Mouse (Mus musculus): ENCODE data around the gene Prepl. TPM values are rescaled to one million over a fixed set of nuclear protein-coding genes. Genes with fewer than 3 reads are reported as not detected.

Prepl gene
- polyA plus RNA-seq, 1 experiment from 2014 or later, result 26.6 TPM

GRCm38 (mm10) chr17:85089011-85089410 is 1.0 kb downstream of the Prepl start:
- no peak overlapping the region for H3K9ac ChIP-seq
- 47% methylated on average over 6 of the region's 6 CpGs for WGBS

GRCm38 (mm10) chr17:85088401-85088800 is 1.6 kb downstream of the Prepl start:
- ATAC-seq, result no peak
- peaks cover 4% of the 10 kb centered on the region; the same call in 1 of the 2 replicates for H3K4me1 ChIP-seq (replicated peaks)
- H3K9ac ChIP-seq, result no peak overlapping the region
- no peak overlapping the region for H3K4me2 ChIP-seq (replicated peaks)
- no peak overlapping the region for H3K4me3 ChIP-seq (replicated peaks)
- no peaks in the 10 kb centered on the region for H3K27me3 ChIP-seq (replicated peaks)
- no peaks in the 10 kb centered on the region for H3K9me3 ChIP-seq
- H3K27ac ChIP-seq, result no peak overlapping the region
- 88% methylated on average over 11 of the region's 11 CpGs for WGBS
- no peaks in the 10 kb centered on the region for H3K36me3 ChIP-seq

More at GRCm38 (mm10) chr17:85089011-85089410, 1.0 kb downstream of the Prepl start:
- Histone ChIP-seq H3K36me3 (no peaks in the 10 kb centered on the region), H3K27me3 (replicated peaks) (no peaks in the 10 kb centered on the region), H3K4me3 (replicated peaks) (peak overlapping the region; percentile 98), H3K9me3 (no peaks in the 10 kb centered on the region), H3K4me1 (replicated peaks) (peaks cover 4% of the 10 kb centered on the region; the same call in 1 of the 2 replicates), H3K27ac (no peak overlapping the region), H3K4me2 (replicated peaks) (peak overlapping the region; percentile 69)
- ATAC-seq, result no peak

GRCm38 (mm10) chr17:85087591-85087990 is 2.5 kb downstream of the Prepl start:
- no peak for ATAC-seq
- Histone ChIP-seq H3K27ac (no peak overlapping the region), H3K9ac (no peak overlapping the region), H3K36me3 (no peaks in the 10 kb centered on the region), H3K4me1 (replicated peaks) (peaks cover 4% of the 10 kb centered on the region; the same call in 1 of the 2 replicates), H3K4me3 (replicated peaks) (no peak overlapping the region), H3K9me3 (no peaks in the 10 kb centered on the region), H3K27me3 (replicated peaks) (no peaks in the 10 kb centered on the region), H3K4me2 (replicated peaks) (no peak overlapping the region)
- WGBS, result 87% methylated on average over 5 of the region's 5 CpGs

GRCm38 (mm10) chr17:85086501-85086900 is 3.5 kb downstream of the Prepl start:
- WGBS, result 89% methylated on average over 1 of the region's 1 CpGs

GRCm38 (mm10) chr17:85085335-85085734 is 4.7 kb downstream of the Prepl start:
- H3K36me3 ChIP-seq, result no peaks in the 10 kb centered on the region
- H3K27me3 ChIP-seq (replicated peaks), result no peaks in the 10 kb centered on the region
- H3K4me2 ChIP-seq (replicated peaks), result no peak overlapping the region
- ATAC-seq, result no peak
- no peak overlapping the region for H3K9ac ChIP-seq
- 63% methylated on average over 2 of the region's 2 CpGs for WGBS
- H3K27ac ChIP-seq, result no peak overlapping the region
- H3K4me3 ChIP-seq (replicated peaks), result no peak overlapping the region
- H3K9me3 ChIP-seq, result no peaks in the 10 kb centered on the region
- H3K4me1 ChIP-seq (replicated peaks), result peaks cover 4% of the 10 kb centered on the region; the same call in 1 of the 2 replicates

More at GRCm38 (mm10) chr17:85086501-85086900, 3.5 kb downstream of the Prepl start:
- H3K36me3 ChIP-seq, result no peaks in the 10 kb centered on the region
- ATAC-seq, result no peak
- H3K27ac ChIP-seq, result no peak overlapping the region
- H3K9ac ChIP-seq, result no peak overlapping the region
- no peak overlapping the region for H3K4me2 ChIP-seq (replicated peaks)
- H3K4me1 ChIP-seq (replicated peaks), result peaks cover 4% of the 10 kb centered on the region; the same call in 1 of the 2 replicates
- no peak overlapping the region for H3K4me3 ChIP-seq (replicated peaks)
- H3K9me3 ChIP-seq, result no peaks in the 10 kb centered on the region
- H3K27me3 ChIP-seq (replicated peaks), result no peaks in the 10 kb centered on the region

- peaks cover 12% of the 10 kb centered on the region; the same call in 1 of the 2 replicates for H3K36me3 ChIP-seq
- 94% methylated on average over 11 of the region's 11 CpGs for WGBS
- no peak overlapping the region for H3K9ac ChIP-seq
- no peak overlapping the region for H3K27ac ChIP-seq
- no peak overlapping the region for H3K4me3 ChIP-seq (replicated peaks)
- no peaks in the 10 kb centered on the region for H3K9me3 ChIP-seq
- no peaks in the 10 kb centered on the region for H3K27me3 ChIP-seq (replicated peaks)
- H3K4me1 ChIP-seq (replicated peaks), result no peaks in the 10 kb centered on the region
- ATAC-seq, result no peak
- no peak overlapping the region for H3K4me2 ChIP-seq (replicated peaks)
Observed at GRCm38 (mm10) chr17:85080781-85081180, 9.3 kb downstream of the Prepl start.

- Histone ChIP-seq H3K36me3 (peaks cover 12% of the 10 kb centered on the region; the same call in 1 of the 2 replicates), H3K27ac (no peak overlapping the region), H3K4me2 (replicated peaks) (no peak overlapping the region), H3K9ac (no peak overlapping the region), H3K9me3 (no peaks in the 10 kb centered on the region), H3K27me3 (replicated peaks) (no peaks in the 10 kb centered on the region), H3K4me1 (replicated peaks) (no peaks in the 10 kb centered on the region), H3K4me3 (replicated peaks) (no peak overlapping the region)
- WGBS, result 90% methylated on average over 3 of the region's 3 CpGs
- ATAC-seq, result no peak
Observed at GRCm38 (mm10) chr17:85079276-85079675, 10.8 kb downstream of the Prepl start.

- WGBS, result 96% methylated on average over 4 of the region's 4 CpGs
- no peaks in the 10 kb centered on the region for H3K9me3 ChIP-seq
- H3K36me3 ChIP-seq, result peaks cover 22% of the 10 kb centered on the region; the same call in 1 of the 2 replicates
- no peak overlapping the region for H3K27ac ChIP-seq
- H3K4me3 ChIP-seq (replicated peaks), result no peak overlapping the region
- no peaks in the 10 kb centered on the region for H3K27me3 ChIP-seq (replicated peaks)
- H3K4me2 ChIP-seq (replicated peaks), result no peak overlapping the region
- no peak for ATAC-seq
- H3K9ac ChIP-seq, result no peak overlapping the region
- no peaks in the 10 kb centered on the region for H3K4me1 ChIP-seq (replicated peaks)
Observed at GRCm38 (mm10) chr17:85074083-85074482, 16.0 kb downstream of the Prepl start.

- Histone ChIP-seq H3K4me3 (replicated peaks) (no peak overlapping the region), H3K4me1 (replicated peaks) (no peaks in the 10 kb centered on the region), H3K27ac (no peak overlapping the region), H3K9ac (no peak overlapping the region), H3K4me2 (replicated peaks) (no peak overlapping the region), H3K36me3 (peaks cover 14% of the 10 kb centered on the region; the same call in 1 of the 2 replicates), H3K9me3 (no peaks in the 10 kb centered on the region), H3K27me3 (replicated peaks) (no peaks in the 10 kb centered on the region)
- 51% methylated on average over 7 of the region's 7 CpGs for WGBS
- no peak; the same call in 1 of the 2 replicates for ATAC-seq
Observed at GRCm38 (mm10) chr17:85073214-85073613, 16.8 kb downstream of the Prepl start.

GRCm38 (mm10) chr17:85072383-85072782 is 17.7 kb downstream of the Prepl start:
- Histone ChIP-seq H3K27ac (no peak overlapping the region), H3K4me2 (replicated peaks) (no peak overlapping the region), H3K4me1 (replicated peaks) (no peaks in the 10 kb centered on the region), H3K9ac (no peak overlapping the region), H3K27me3 (replicated peaks) (no peaks in the 10 kb centered on the region), H3K4me3 (replicated peaks) (no peak overlapping the region), H3K9me3 (no peaks in the 10 kb centered on the region), H3K36me3 (peaks cover 12% of the 10 kb centered on the region; the same call in 1 of the 2 replicates)
- ATAC-seq, result no peak
- WGBS, result 75% methylated on average over 11 of the region's 11 CpGs

- H3K27me3 ChIP-seq (replicated peaks), result no peaks in the 10 kb centered on the region
- WGBS, result 91% methylated on average over 8 of the region's 8 CpGs
- peaks cover 9% of the 10 kb centered on the region; the same call in 1 of the 2 replicates for H3K36me3 ChIP-seq
- H3K9ac ChIP-seq, result no peak overlapping the region
- no peak for ATAC-seq
- H3K4me1 ChIP-seq (replicated peaks), result no peaks in the 10 kb centered on the region
- H3K9me3 ChIP-seq, result no peaks in the 10 kb centered on the region
- H3K27ac ChIP-seq, result no peak overlapping the region
- no peak overlapping the region for H3K4me3 ChIP-seq (replicated peaks)
- H3K4me2 ChIP-seq (replicated peaks), result no peak overlapping the region
Observed at GRCm38 (mm10) chr17:85071088-85071775, 18.8 kb downstream of the Prepl start.

- H3K36me3 ChIP-seq, result peaks cover 9% of the 10 kb centered on the region; the same call in 1 of the 2 replicates
- no peak for ATAC-seq
Observed at GRCm38 (mm10) chr17:85070658-85071057, 19.4 kb downstream of the Prepl start.

GRCm38 (mm10) chr17:85067331-85067730 is 22.7 kb downstream of the Prepl start:
- no peak for ATAC-seq
- H3K27ac ChIP-seq, result no peak overlapping the region
- 95% methylated on average over 7 of the region's 7 CpGs for WGBS

More at GRCm38 (mm10) chr17:85070658-85071057, 19.4 kb downstream of the Prepl start:
- Histone ChIP-seq H3K4me1 (replicated peaks) (no peaks in the 10 kb centered on the region), H3K9ac (no peak overlapping the region), H3K27me3 (replicated peaks) (no peaks in the 10 kb centered on the region), H3K4me3 (replicated peaks) (no peak overlapping the region), H3K9me3 (no peaks in the 10 kb centered on the region), H3K27ac (no peak overlapping the region), H3K4me2 (replicated peaks) (no peak overlapping the region)
- 84% methylated on average over 6 of the region's 6 CpGs for WGBS

More at GRCm38 (mm10) chr17:85067331-85067730, 22.7 kb downstream of the Prepl start:
- Histone ChIP-seq H3K36me3 (peaks cover 14% of the 10 kb centered on the region), H3K9ac (no peak overlapping the region), H3K9me3 (no peaks in the 10 kb centered on the region), H3K27me3 (replicated peaks) (no peaks in the 10 kb centered on the region), H3K4me3 (replicated peaks) (no peak overlapping the region), H3K4me1 (replicated peaks) (no peaks in the 10 kb centered on the region), H3K4me2 (replicated peaks) (no peak overlapping the region)

Data from intestine, embryonic 15.5 days (tissue).